Mouse (Mus musculus): ENCODE measurements around the gene Galntl6.

The Galntl6 gene

GRCm38 (mm10) chr8:57741983-57742382 is 1170.5 kb downstream of the Galntl6 start:
- DNase-seq (ENCODE audit: low read depth, low spot score) = no peak
- Histone ChIP-seq H3K36me3 (ENCODE audit: control insufficient read depth, insufficient read depth, low read length, poor library complexity, severe bottlenecking) (no peaks in the 10 kb centered on the region), H3K27me3 (ENCODE audit: control insufficient read depth, insufficient read depth, low read length, poor library complexity, severe bottlenecking) (no peaks in the 10 kb centered on the region)

GRCm38 (mm10) chr8:57741309-57741708 is 1171.1 kb downstream of the Galntl6 start:
- Histone ChIP-seq H3K27me3 (ENCODE audit: control insufficient read depth, insufficient read depth, low read length, poor library complexity, severe bottlenecking) (no peaks in the 10 kb centered on the region), H3K36me3 (ENCODE audit: control insufficient read depth, insufficient read depth, low read length, poor library complexity, severe bottlenecking) (no peaks in the 10 kb centered on the region)
- no peak for DNase-seq (ENCODE audit: low read depth, low spot score)

GRCm38 (mm10) chr8:57737281-57737680 is 1175.2 kb downstream of the Galntl6 start:
- Histone ChIP-seq H3K36me3 (ENCODE audit: control insufficient read depth, insufficient read depth, low read length, poor library complexity, severe bottlenecking) (no peaks in the 10 kb centered on the region), H3K27me3 (ENCODE audit: control insufficient read depth, insufficient read depth, low read length, poor library complexity, severe bottlenecking) (no peaks in the 10 kb centered on the region)
- DNase-seq (ENCODE audit: low read depth, low spot score) = no peak

GRCm38 (mm10) chr8:57732795-57733194 is 1179.6 kb downstream of the Galntl6 start:
- DNase-seq (ENCODE audit: low read depth, low spot score) = no peak
- Histone ChIP-seq H3K27me3 (ENCODE audit: control insufficient read depth, insufficient read depth, low read length, poor library complexity, severe bottlenecking) (no peaks in the 10 kb centered on the region), H3K36me3 (ENCODE audit: control insufficient read depth, insufficient read depth, low read length, poor library complexity, severe bottlenecking) (no peaks in the 10 kb centered on the region)

GRCm38 (mm10) chr8:57731666-57732065 is 1180.8 kb downstream of the Galntl6 start:
- H3K36me3 ChIP-seq (ENCODE audit: control insufficient read depth, insufficient read depth, low read length, poor library complexity, severe bottlenecking) = no peaks in the 10 kb centered on the region
- no peaks in the 10 kb centered on the region for H3K27me3 ChIP-seq (ENCODE audit: control insufficient read depth, insufficient read depth, low read length, poor library complexity, severe bottlenecking)
- DNase-seq (ENCODE audit: low read depth, low spot score) = no peak

GRCm38 (mm10) chr8:57728276-57728675 is 1184.2 kb downstream of the Galntl6 start:
- no peak for DNase-seq (ENCODE audit: low read depth, low spot score)
- Histone ChIP-seq H3K36me3 (ENCODE audit: control insufficient read depth, insufficient read depth, low read length, poor library complexity, severe bottlenecking) (no peaks in the 10 kb centered on the region), H3K27me3 (ENCODE audit: control insufficient read depth, insufficient read depth, low read length, poor library complexity, severe bottlenecking) (no peaks in the 10 kb centered on the region)

- no peak for DNase-seq (ENCODE audit: low read depth, low spot score)
- no peaks in the 10 kb centered on the region for H3K36me3 ChIP-seq (ENCODE audit: control insufficient read depth, insufficient read depth, low read length, poor library complexity, severe bottlenecking)
These were observed 1187.4 kb downstream of the Galntl6 start for GRCm38 (mm10) chr8:57724843-57725627.

More at GRCm38 (mm10) chr8:57724843-57725627, 1187.4 kb downstream of the Galntl6 start:
- H3K27me3 ChIP-seq (ENCODE audit: control insufficient read depth, insufficient read depth, low read length, poor library complexity, severe bottlenecking) = no peaks in the 10 kb centered on the region
